Mouse (Mus musculus) testis, adult 2 months (tissue): ENCODE measurements at regions not wholly inside any gene's neighbourhood (a gene's known extent, or its start where the extent isn't known, plus 50 kb on each side); places are given as distances from the start of the nearest gene placed in this dataset.

ENCODE experiments used
- CTCF ChIP-seq: fragments of 200-500 bp; IDR thresholded peaks from 2 replicates; pipeline ENCODE4 v1.5.1; 2012; ENCODE audit warnings: low read depth, mild to moderate bottlenecking, inconsistent platforms, low read length, moderate library complexity; ENCODE audit not compliant: control insufficient read depth, insufficient read depth, insufficient replicate concordance
- POLR2A ChIP-seq: fragments of 200-500 bp; IDR thresholded peaks from 2 replicates; pipeline ENCODE4 v1.6.1; 2012; ENCODE audit warnings: low read depth, mild to moderate bottlenecking, inconsistent platforms, low read length, moderate library complexity; ENCODE audit not compliant: control insufficient read depth

GRCm38 (mm10) chr10:38139196-38139595, 682.4 kb downstream of the Rfpl4b start:
- TF ChIP-seq POLR2A (no peak), CTCF (no peak)
